Mouse (Mus musculus) ovary, adult 18-20 months (tissue): ENCODE measurements around the gene Adam23.

ENCODE experiments used
- DNase-seq: peaks from one replicate; pipeline ENCODE4 v3.0.0; 2022; ENCODE audit warnings: low spot score, mixed read lengths

Gene Adam23

GRCm38 (mm10) chr1:63445656-63446046, at the start of gene Adam23:
Adam23 (plus strand) TSS chr1:63445891.
- DNase-seq = no peak

- DNase-seq = no peak
Measured at GRCm38 (mm10) chr1:63401130-63401529, 44.6 kb upstream of the Adam23 start.

- no peak for DNase-seq
Measured at GRCm38 (mm10) chr1:63403601-63404000, 42.1 kb upstream of the Adam23 start.

GRCm38 (mm10) chr1:63408344-63408743, 37.3 kb upstream of the Adam23 start:
- DNase-seq = no peak

- DNase-seq = no peak
Measured at GRCm38 (mm10) chr1:63418491-63418890, 27.2 kb upstream of the Adam23 start.

- no peak for DNase-seq
Measured at GRCm38 (mm10) chr1:63430668-63431067, 15.0 kb upstream of the Adam23 start.

- DNase-seq = no peak
Measured at GRCm38 (mm10) chr1:63431166-63431565, 14.5 kb upstream of the Adam23 start.

GRCm38 (mm10) chr1:63431842-63432241, 13.8 kb upstream of the Adam23 start:
- DNase-seq = no peak

GRCm38 (mm10) chr1:63434052-63434451, 11.6 kb upstream of the Adam23 start:
- DNase-seq = no peak

GRCm38 (mm10) chr1:63437529-63437928, 8.2 kb upstream of the Adam23 start:
- no peak for DNase-seq

GRCm38 (mm10) chr1:63442186-63442585, 3.5 kb upstream of the Adam23 start:
- DNase-seq = no peak

- no peak for DNase-seq
Measured at GRCm38 (mm10) chr1:63442616-63443015, 3.1 kb upstream of the Adam23 start.

GRCm38 (mm10) chr1:63445149-63445609, 512 bp upstream of the Adam23 start:
- no peak for DNase-seq

- no peak for DNase-seq
Measured at GRCm38 (mm10) chr1:63446047-63446704, 485 bp downstream of the Adam23 start.

- no peak for DNase-seq
Measured at GRCm38 (mm10) chr1:63446721-63447120, 1.0 kb downstream of the Adam23 start.

GRCm38 (mm10) chr1:63450091-63450490, 4.4 kb downstream of the Adam23 start:
- DNase-seq = peak; percentile 60

GRCm38 (mm10) chr1:63453332-63453887, 7.7 kb downstream of the Adam23 start:
- no peak for DNase-seq

- DNase-seq = no peak
Measured at GRCm38 (mm10) chr1:63457801-63458519, 12.3 kb downstream of the Adam23 start.

- DNase-seq = no peak
Measured at GRCm38 (mm10) chr1:63459151-63459550, 13.5 kb downstream of the Adam23 start.

GRCm38 (mm10) chr1:63459926-63460325, 14.2 kb downstream of the Adam23 start:
- no peak for DNase-seq

- no peak for DNase-seq
Measured at GRCm38 (mm10) chr1:63464441-63464840, 18.8 kb downstream of the Adam23 start.

- DNase-seq = no peak
Measured at GRCm38 (mm10) chr1:63473272-63473671, 27.6 kb downstream of the Adam23 start.

- DNase-seq = no peak
Measured at GRCm38 (mm10) chr1:63473696-63474095, 28.0 kb downstream of the Adam23 start.
